Mouse (Mus musculus): ENCODE measurements around the gene Ctu1. TPM values are rescaled to one million over a fixed set of nuclear protein-coding genes. Genes with fewer than 3 reads are reported as not detected.
"Not testable (repeated sequence)": the region's sequence is repeated elsewhere in the genome, so short reads cannot be mapped to it uniquely, and the experiment has no call there.

The Ctu1 gene
- total and polyA plus RNA-seq, 2 experiments from 2014 or later: 21.6 to 36.7 TPM

DNA sequence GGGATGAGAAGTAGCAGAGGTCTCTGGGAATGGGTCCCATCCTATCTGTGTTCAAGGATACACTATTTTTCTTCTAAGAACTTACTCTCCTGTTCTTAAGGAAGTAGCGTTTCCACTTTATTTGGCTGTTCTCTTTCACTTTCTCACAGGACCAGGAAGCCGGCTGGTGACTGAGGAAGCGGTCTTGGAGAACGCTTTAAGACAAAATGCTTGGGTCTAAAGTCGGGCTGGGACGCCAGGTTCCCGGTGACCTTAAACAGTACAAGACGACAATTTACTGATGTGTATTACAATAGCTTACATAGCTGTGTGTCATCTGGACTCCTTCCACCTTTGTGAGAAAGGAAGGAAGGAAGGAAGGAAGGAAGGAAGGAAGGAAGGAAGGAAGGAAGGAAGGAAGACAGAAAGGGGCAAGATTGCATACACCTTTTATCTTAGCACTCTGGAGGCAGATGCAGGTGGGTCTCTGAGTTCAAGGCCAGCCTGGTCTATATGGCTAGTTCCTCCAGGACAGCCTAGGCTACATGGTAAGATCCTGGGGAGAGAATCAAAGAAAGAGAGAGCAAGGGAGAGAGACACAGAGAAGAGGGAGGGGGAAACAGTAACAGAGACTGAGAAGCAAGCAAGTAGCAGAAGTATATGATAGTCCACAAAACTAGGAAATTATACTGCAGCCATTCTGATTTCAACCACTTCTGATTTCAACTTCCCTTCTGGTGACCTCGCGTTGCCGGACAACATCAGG is 580 bp upstream of the Ctu1 start:
- Histone ChIP-seq H3K9me3 (ENCODE audit: low read length) (0 out of 2 replicates have a peak, but pooled peaks cover under 1% of the 10 kb centered on the region), H3K4me3 (ENCODE audit: low read depth, low read length) (peak overlapping the region; percentile 71), H3K36me3 (ENCODE audit: insufficient read depth, low read length) (peaks cover 16% of the 10 kb centered on the region), H3K27me3 (ENCODE audit: insufficient read depth, low read length) (no peaks in the 10 kb centered on the region), H3K9ac (replicated peaks; ENCODE audit: low read length, poor library complexity, severe bottlenecking) (peak overlapping the region; percentile 73), H3K27ac (ENCODE audit: low read depth, low read length) (0 out of 2 replicates have a peak overlapping the region, but pooled peaks have one; percentile 4), H3K4me1 (ENCODE audit: insufficient read depth, low read length) (no peaks in the 10 kb centered on the region), H3K4me2 (ENCODE audit: low read depth, low read length, poor library complexity, severe bottlenecking) (peak overlapping the region; percentile 67)
- TF ChIP-seq CTCF (IDR thresholded peaks at IDR 0.05): no peak
- peak; percentile 22; the same call in 1 of the 2 replicates for ATAC-seq (ENCODE audit: low FRiP score)
- no peak for DNase-seq (ENCODE audit: low spot score)
- WGBS: 69% methylated on average over 11 of the region's 11 CpGs

DNA sequence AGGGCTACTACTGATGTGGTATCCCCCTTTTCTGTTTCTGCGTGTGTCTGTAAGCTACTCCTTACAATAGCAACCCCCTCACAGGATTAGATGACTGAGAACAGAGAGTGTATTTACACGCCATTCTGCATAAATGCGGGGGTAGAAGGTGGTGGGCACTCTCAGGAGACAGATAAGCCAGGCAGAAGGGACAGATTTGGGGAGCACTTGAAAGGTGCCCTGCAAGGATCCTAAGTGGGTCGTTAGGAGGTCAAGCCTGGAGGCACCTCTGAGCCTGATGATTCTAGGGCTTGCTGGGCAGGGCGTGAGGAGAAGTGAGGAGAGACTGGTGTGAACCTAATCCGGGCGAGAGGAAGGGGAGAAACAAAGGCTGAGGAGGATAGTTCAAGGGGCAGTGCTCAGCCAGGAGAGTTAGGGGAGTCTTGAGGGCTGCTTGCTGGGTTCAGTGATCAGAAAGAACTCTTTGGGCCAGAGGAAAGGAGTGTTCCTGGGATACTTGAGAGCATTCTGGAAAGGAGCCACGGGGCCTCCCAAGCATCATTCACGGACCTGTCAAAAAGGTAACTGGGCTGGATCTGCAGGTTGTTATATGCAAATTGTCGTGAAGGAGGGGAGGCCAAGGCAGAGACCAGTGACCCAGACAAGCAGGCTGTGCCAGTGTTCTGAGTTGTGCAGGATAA is 905 bp downstream of the Ctu1 start:
- no peak for TF ChIP-seq CTCF (IDR thresholded peaks at IDR 0.05)
- ATAC-seq (ENCODE audit: low FRiP score): no peak; the same call in 1 of the 2 replicates
- H3K27ac ChIP-seq (ENCODE audit: low read depth, low read length): peak overlapping the region; percentile 59; the same call in 1 of the 2 replicates

DNA sequence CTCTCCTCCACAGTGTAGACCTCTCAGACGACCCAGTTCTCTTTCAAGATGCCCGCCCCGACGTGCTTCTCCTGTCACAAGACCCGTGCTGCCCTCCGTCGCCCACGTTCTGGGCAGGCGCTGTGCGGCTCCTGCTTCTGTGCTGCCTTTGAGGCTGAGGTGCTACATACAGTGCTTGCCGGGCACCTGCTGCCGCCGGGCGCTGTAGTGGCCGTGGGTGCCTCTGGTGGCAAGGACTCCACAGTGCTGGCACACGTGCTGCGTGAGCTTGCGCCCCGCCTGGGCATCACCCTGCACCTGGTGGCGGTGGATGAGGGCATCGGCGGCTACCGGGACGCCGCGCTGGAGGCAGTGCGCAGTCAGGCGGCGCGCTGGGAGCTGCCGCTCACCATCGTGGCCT is 3.3 kb downstream of the Ctu1 start:
- no peak overlapping the region for H3K9ac ChIP-seq (replicated peaks; ENCODE audit: low read length, poor library complexity, severe bottlenecking)
- ATAC-seq (ENCODE audit: low FRiP score): no peak
- TF ChIP-seq CTCF (IDR thresholded peaks at IDR 0.05): no peak
- H3K9me3 ChIP-seq (ENCODE audit: low read length): 0 out of 2 replicates have a peak, but pooled peaks cover 5% of the 10 kb centered on the region
- no peaks in the 10 kb centered on the region for H3K27me3 ChIP-seq (ENCODE audit: insufficient read depth, low read length)
- H3K36me3 ChIP-seq (ENCODE audit: insufficient read depth, low read length): peaks cover 30% of the 10 kb centered on the region
- no peak overlapping the region for H3K27ac ChIP-seq (ENCODE audit: low read depth, low read length)
- no peaks in the 10 kb centered on the region for H3K4me1 ChIP-seq (ENCODE audit: insufficient read depth, low read length)
- H3K4me2 ChIP-seq (ENCODE audit: low read depth, low read length, poor library complexity, severe bottlenecking): no peak overlapping the region
- no peak for DNase-seq (ENCODE audit: low spot score)
- no peak overlapping the region for H3K4me3 ChIP-seq (ENCODE audit: low read depth, low read length)
- WGBS: 92% methylated on average over 32 of the region's 32 CpGs

More for the DNA sequence above, 905 bp downstream of the Ctu1 start:
- peak overlapping the region; percentile 67 for H3K4me2 ChIP-seq (ENCODE audit: low read depth, low read length, poor library complexity, severe bottlenecking)
- peaks cover 30% of the 10 kb centered on the region for H3K36me3 ChIP-seq (ENCODE audit: insufficient read depth, low read length)
- no peaks in the 10 kb centered on the region for H3K4me1 ChIP-seq (ENCODE audit: insufficient read depth, low read length)
- H3K27me3 ChIP-seq (ENCODE audit: insufficient read depth, low read length): no peaks in the 10 kb centered on the region
- DNase-seq (ENCODE audit: low spot score): no peak
- peak overlapping the region; percentile 71 for H3K4me3 ChIP-seq (ENCODE audit: low read depth, low read length)
- 0 out of 2 replicates have a peak, but pooled peaks cover 5% of the 10 kb centered on the region for H3K9me3 ChIP-seq (ENCODE audit: low read length)
- WGBS: 13% methylated on average over 10 of the region's 10 CpGs
- peak overlapping the region; percentile 73 for H3K9ac ChIP-seq (replicated peaks; ENCODE audit: low read length, poor library complexity, severe bottlenecking)

DNA sequence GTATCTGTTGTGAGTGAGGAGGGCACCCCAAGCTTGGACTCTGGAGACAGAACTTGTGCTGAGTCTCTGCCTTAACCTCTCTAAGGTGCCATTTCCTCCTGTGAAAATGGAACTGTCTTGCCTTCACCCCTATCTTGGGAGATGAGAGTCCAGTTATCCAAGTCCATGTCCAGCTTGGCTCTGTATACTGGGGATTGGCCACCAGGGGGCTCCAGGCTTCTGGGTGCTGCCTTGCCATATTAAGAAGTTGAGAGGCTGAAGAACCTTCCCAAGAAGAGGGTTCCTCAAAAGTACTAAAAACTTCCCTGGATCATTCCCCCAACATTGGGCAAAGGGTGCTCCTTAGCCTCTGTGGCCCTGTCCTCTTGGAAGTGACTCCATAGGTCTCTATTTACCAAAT is 6.7 kb downstream of the Ctu1 start:
- Histone ChIP-seq H3K4me2 (ENCODE audit: low read depth, low read length, poor library complexity, severe bottlenecking) (no peak overlapping the region), H3K4me1 (ENCODE audit: insufficient read depth, low read length) (no peaks in the 10 kb centered on the region), H3K4me3 (ENCODE audit: low read depth, low read length) (no peak overlapping the region), H3K27ac (ENCODE audit: low read depth, low read length) (no peak overlapping the region), H3K27me3 (ENCODE audit: insufficient read depth, low read length) (no peaks in the 10 kb centered on the region), H3K9ac (replicated peaks; ENCODE audit: low read length, poor library complexity, severe bottlenecking) (no peak overlapping the region), H3K9me3 (ENCODE audit: low read length) (0 out of 2 replicates have a peak, but pooled peaks cover 5% of the 10 kb centered on the region), H3K36me3 (ENCODE audit: insufficient read depth, low read length) (peaks cover 30% of the 10 kb centered on the region)
- DNase-seq (ENCODE audit: low spot score) (peak; percentile 10), ATAC-seq (ENCODE audit: low FRiP score) (no peak)
- TF ChIP-seq CTCF (IDR thresholded peaks at IDR 0.05): peak; percentile 65

DNA sequence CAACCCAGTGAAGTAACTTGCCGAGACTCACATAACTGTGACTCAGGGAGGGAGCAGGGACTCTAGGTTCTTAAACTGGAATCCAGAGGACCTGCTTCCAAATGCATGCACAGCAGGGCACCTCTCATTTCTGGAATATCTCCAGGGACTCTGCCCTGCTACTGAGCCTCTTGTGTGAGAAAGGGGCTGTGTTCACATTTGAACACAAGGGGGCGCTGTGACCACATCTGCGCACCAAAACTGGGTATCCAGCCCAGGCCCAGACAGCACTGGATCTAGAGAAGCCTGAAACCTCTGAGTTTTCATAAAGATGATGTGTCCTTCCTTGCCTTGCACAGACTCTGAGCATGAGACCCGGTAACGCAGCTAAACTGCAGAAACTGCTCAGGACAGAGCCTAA is 9.1 kb downstream of the Ctu1 start:
- ATAC-seq (ENCODE audit: low FRiP score) (peak; percentile 64), DNase-seq (ENCODE audit: low spot score) (peak; percentile 66)
- H3K27me3 ChIP-seq (ENCODE audit: insufficient read depth, low read length): no peaks in the 10 kb centered on the region
- no peak overlapping the region for H3K9ac ChIP-seq (replicated peaks; ENCODE audit: low read length, poor library complexity, severe bottlenecking)
- 15% methylated on average over 5 of the region's 5 CpGs for WGBS
- TF ChIP-seq CTCF (IDR thresholded peaks at IDR 0.05): peak; percentile 88
- H3K36me3 ChIP-seq (ENCODE audit: insufficient read depth, low read length): peaks cover 17% of the 10 kb centered on the region
- H3K4me1 ChIP-seq (ENCODE audit: insufficient read depth, low read length): no peaks in the 10 kb centered on the region
- H3K27ac ChIP-seq (ENCODE audit: low read depth, low read length): no peak overlapping the region
- H3K9me3 ChIP-seq (ENCODE audit: low read length): 0 out of 2 replicates have a peak, but pooled peaks cover 5% of the 10 kb centered on the region
- no peak overlapping the region for H3K4me2 ChIP-seq (ENCODE audit: low read depth, low read length, poor library complexity, severe bottlenecking)
- no peak overlapping the region for H3K4me3 ChIP-seq (ENCODE audit: low read depth, low read length)

DNA sequence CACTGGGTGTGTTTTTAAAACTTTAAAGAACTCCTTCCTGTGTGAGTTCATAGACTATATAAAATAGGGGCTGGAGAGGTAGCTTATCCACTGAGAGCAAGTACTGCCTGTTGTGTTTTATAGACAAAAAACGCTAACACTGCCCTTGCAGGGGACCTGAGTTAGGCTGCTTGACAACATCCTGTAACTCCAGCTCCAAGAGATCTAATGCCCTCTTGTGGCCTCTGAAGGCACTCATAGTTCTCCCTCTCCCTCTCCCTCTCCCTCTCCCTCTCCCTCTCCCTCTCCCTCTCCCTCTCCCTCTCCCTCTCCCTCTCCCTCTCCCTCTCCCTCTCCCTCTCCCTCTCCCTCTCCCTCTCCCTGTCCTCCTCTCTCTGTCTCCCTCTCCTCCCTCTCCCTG is 10.7 kb downstream of the Ctu1 start:
- not testable (repeated sequence) for H3K27me3 ChIP-seq (ENCODE audit: insufficient read depth, low read length); ATAC-seq (ENCODE audit: low FRiP score); H3K4me3 ChIP-seq (ENCODE audit: low read depth, low read length); H3K36me3 ChIP-seq (ENCODE audit: insufficient read depth, low read length); H3K27ac ChIP-seq (ENCODE audit: low read depth, low read length); H3K4me2 ChIP-seq (ENCODE audit: low read depth, low read length, poor library complexity, severe bottlenecking); H3K9ac ChIP-seq (replicated peaks; ENCODE audit: low read length, poor library complexity, severe bottlenecking); H3K4me1 ChIP-seq (ENCODE audit: insufficient read depth, low read length); H3K9me3 ChIP-seq (ENCODE audit: low read length)
- DNase-seq (ENCODE audit: low spot score): peak; percentile 15
- WGBS: 0% methylated on average over 1 of the region's 1 CpGs
- TF ChIP-seq CTCF (IDR thresholded peaks at IDR 0.05): peak; percentile 43
